Mouse (Mus musculus) layer of hippocampus, adult 2 months (tissue): Measurements from ENCODE around the gene Gm3233. TPM values are rescaled to one million over a fixed set of nuclear protein-coding genes. Genes with fewer than 3 reads are reported as not detected.
"Not testable (repeated sequence)": the region's sequence is repeated elsewhere in the genome, so short reads cannot be mapped to it uniquely, and the experiment has no call there.

Source experiments
- DNase-seq, 2 experiments: peaks; one replicate each; pipeline ENCODE4 v3.0.0; 2022; ENCODE audit warnings: low spot score in 2 of 2
- H3K27ac ChIP-seq: fragments of 200-600 bp; 2 replicates; pipeline ENCODE4 v1.8.1; 2022
- H3K4me3 ChIP-seq: fragments of 200-600 bp; 2 replicates; pipeline ENCODE4 v1.8.1; 2022; ENCODE audit warnings: mild to moderate bottlenecking
- CTCF ChIP-seq: fragments of 200-600 bp; conservative IDR thresholded peaks from 2 replicates; pipeline ENCODE4 v1.8.1; 2022; ENCODE audit warnings: antibody characterized with exemption, mild to moderate bottlenecking, moderate library complexity
- long read RNA-seq, 2 experiments: library from polyadenylated mRNA; stranded (forward); transcript quantifications; one replicate each; pipeline ENCODE4 v2.0.0; 2021; ENCODE audit warnings: borderline mapping rate in 2 of 2
- total RNA-seq, 2 experiments: library from RNA; stranded (reverse); gene quantifications; 2 replicates each; pipeline ENCODE4 v1.2.3; 2021

Gene Gm3233
- total RNA-seq = not detected
- long read RNA-seq, experiment 1 = 0 reads
- long read RNA-seq, experiment 2 = 0 reads

- H3K27ac ChIP-seq, H3K4me3 ChIP-seq, DNase-seq: not testable (repeated sequence)
Observed at GRCm38 (mm10) chr10:77759582-77759981, at the start of gene Gm3233. Gm3233 (minus strand) TSS chr10:77759682.

GRCm38 (mm10) chr10:77804095-77804494 is 44.6 kb upstream of the Gm3233 start:
- Histone ChIP-seq H3K27ac (no peak overlapping the region), H3K4me3 (no peak overlapping the region)
- no peak for DNase-seq
- no peak for TF ChIP-seq CTCF

DNA sequence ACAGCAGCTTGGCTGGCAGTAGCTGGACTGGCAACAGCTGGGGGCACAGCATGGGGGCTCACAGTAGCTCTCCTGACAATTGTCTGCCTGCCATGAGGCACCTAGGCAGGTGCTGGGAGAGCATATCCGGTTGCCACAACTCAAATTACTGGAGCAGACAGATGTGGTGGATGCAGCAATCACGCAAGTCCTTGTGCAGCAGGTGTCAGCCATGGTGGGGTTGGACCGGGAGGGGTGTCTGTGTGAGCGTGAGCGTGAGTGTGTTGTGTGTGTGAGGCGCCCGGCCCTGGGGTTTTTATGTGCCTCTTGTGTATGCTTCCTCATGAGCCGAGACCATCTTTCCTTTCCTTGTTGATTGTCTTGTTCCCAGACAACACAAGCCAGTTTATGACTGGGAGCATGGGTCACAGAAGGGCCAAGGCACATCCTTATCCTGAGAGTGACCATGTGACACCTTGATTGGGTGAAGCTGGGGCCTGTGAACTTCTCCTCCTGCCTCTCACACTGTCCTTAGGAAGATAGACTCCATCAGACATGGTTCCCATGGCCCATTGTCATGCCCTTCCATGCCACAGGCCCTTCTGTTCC is 39.5 kb upstream of the Gm3233 start, which contains the start of gene Gm19668:
Gene Gm19668 (minus strand): TSS at position 213 of the 588 bp plus-strand sequence.
- DNase-seq = no peak
- H3K4me3 ChIP-seq = no peak within 1 kb of the TSS
- TF ChIP-seq CTCF = no peak
- H3K27ac ChIP-seq = no peak within 1 kb of the TSS

DNA sequence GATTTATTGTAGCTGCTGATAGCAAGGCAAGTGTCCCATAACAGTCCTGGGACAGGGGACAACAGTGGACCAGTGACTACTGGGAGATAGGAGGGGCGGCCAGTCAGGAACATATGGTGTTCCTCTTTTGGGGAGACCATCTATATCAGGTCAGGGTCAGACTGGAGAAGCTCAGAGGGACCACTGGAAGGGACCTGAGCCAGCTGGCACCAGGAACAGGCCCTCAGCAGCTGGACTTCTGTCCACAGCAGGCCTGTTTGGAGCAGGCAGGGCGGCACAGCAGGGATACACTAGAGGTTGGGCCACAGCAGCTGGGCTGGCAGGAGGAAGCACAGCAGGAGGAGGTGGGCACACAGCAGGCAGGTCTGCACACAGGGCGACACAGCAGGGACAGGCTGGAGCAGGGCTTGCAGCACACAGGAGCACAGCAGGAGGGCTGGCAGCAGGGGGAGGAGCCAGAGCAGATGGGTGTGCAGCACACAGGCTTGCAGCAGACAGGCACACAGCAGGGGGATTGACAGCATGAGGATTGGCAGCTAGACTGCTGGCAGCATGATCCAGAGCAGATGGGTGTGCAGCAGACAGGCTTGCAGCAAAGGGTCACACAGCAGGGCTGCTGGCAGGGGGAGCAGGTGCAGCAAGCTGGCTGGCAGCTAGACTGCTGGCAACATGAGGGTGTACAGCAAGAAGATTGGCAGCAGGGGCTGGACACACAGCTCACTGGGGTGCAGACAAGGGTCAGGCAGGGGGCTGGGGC is 38.9 kb upstream of the Gm3233 start:
- DNase-seq, H3K27ac ChIP-seq, H3K4me3 ChIP-seq: not testable (repeated sequence)

GRCm38 (mm10) chr10:77797677-77798076 is 38.2 kb upstream of the Gm3233 start:
- no peak for TF ChIP-seq CTCF
- no peak for DNase-seq
- no peak overlapping the region for H3K4me3 ChIP-seq
- no peak overlapping the region for H3K27ac ChIP-seq

GRCm38 (mm10) chr10:77794976-77795375 is 35.5 kb upstream of the Gm3233 start, which contains the start of gene Gm9639:
Gm9639 (minus strand) TSS chr10:77795076.
- DNase-seq = no peak
- Histone ChIP-seq H3K27ac (no peak within 1 kb of the TSS), H3K4me3 (no peak within 1 kb of the TSS)
- TF ChIP-seq CTCF = no peak

- Histone ChIP-seq H3K27ac (no peak overlapping the region), H3K4me3 (no peak overlapping the region)
- DNase-seq = no peak
- TF ChIP-seq CTCF = no peak
Observed at GRCm38 (mm10) chr10:77788621-77789020, 29.1 kb upstream of the Gm3233 start.

GRCm38 (mm10) chr10:77787876-77788275 is 28.4 kb upstream of the Gm3233 start, which contains the start of gene Gm7137:
Gm7137 (minus strand) TSS chr10:77788200.
- H3K27ac ChIP-seq, DNase-seq, H3K4me3 ChIP-seq: not testable (repeated sequence)

- H3K27ac ChIP-seq, DNase-seq, H3K4me3 ChIP-seq: not testable (repeated sequence)
Observed at GRCm38 (mm10) chr10:77783396-77783795, 23.9 kb upstream of the Gm3233 start.

GRCm38 (mm10) chr10:77782442-77782841 is 23.0 kb upstream of the Gm3233 start, which contains the start of gene Gm3250:
Gm3250 (minus strand) TSS chr10:77782542.
- H3K27ac ChIP-seq, H3K4me3 ChIP-seq, DNase-seq: not testable (repeated sequence)

- not testable (repeated sequence) for DNase-seq, H3K27ac ChIP-seq, H3K4me3 ChIP-seq
Observed at GRCm38 (mm10) chr10:77776844-77777243, 17.4 kb upstream of the Gm3233 start, which contains the start of gene Gm7138. Gm7138 (minus strand) TSS chr10:77776944.

- not testable (repeated sequence) for H3K4me3 ChIP-seq, H3K27ac ChIP-seq, DNase-seq
Observed at GRCm38 (mm10) chr10:77772142-77772541, 12.7 kb upstream of the Gm3233 start.

- not testable (repeated sequence) for H3K4me3 ChIP-seq, DNase-seq, H3K27ac ChIP-seq
Observed at GRCm38 (mm10) chr10:77771225-77771624, 11.7 kb upstream of the Gm3233 start, which contains the start of gene Gm3238. Gm3238 (minus strand) TSS chr10:77771325.

GRCm38 (mm10) chr10:77769727-77770126 is 10.2 kb upstream of the Gm3233 start:
- no peak for TF ChIP-seq CTCF
- no peak overlapping the region for H3K4me3 ChIP-seq
- H3K27ac ChIP-seq = no peak overlapping the region
- no peak for DNase-seq
